Comparison of ENCODE assay signal across 8 mouse cellular contexts in genomic region chr13:111808637-111809465, GRCm38 (mm10). TPM values are rescaled to one million over a fixed set of nuclear protein-coding genes. Genes with fewer than 3 reads are reported as not detected.
DNase-seq lines count a peak whose midpoint lies in the region; ATAC-seq and TF ChIP-seq lines count a peak whose summit lies in the region.

Gene Map3k1, minus strand, starts transcription at chr13:111808993.

- peak within 1 kb of the TSS; percentile 96 for H3K27ac ChIP-seq in forebrain, embryonic 15.5 days (replicated peaks)
- H3K27ac ChIP-seq in layer of hippocampus, adult 2 months, result peak within 1 kb of the TSS; percentile 93
- H3K27ac ChIP-seq in lung, embryonic 15.5 days, result peak within 1 kb of the TSS; percentile 99

- TF ChIP-seq CTCF in layer of hippocampus, adult 2 months (conservative IDR thresholded peaks at IDR 0.05), result no peak

- DNase-seq in ES-CJ7 (ENCODE audit: low read depth, low spot score), result peak; percentile 47
- DNase-seq in cerebellum, adult 11 months, result peak; percentile 75
- no peak for DNase-seq in heart, postnatal 25 days (ENCODE audit: low spot score)
- peak in 1 of 2 experiments; percentile 49 for DNase-seq in layer of hippocampus, adult 2 months (ENCODE audit: low spot score in 2 of 2)
- DNase-seq in retina, adult 2 months (ENCODE audit: low read depth, low spot score), result peak; percentile 59
- peak; percentile 74 to 84 for DNase-seq in thymus, postnatal 36 days

- WGBS in forebrain, embryonic 15.5 days, result under 1% methylated on average over 102 of the region's 136 CpGs
- whole genome bisulfite sequencing in lung, embryonic 15.5 days, result under 1% methylated on average over 72 of the region's 136 CpGs

- peak within 1 kb of the TSS; percentile 85 for H3K4me3 ChIP-seq in forebrain, embryonic 15.5 days
- peak within 1 kb of the TSS; percentile 77 for H3K4me3 ChIP-seq in layer of hippocampus, adult 2 months
- peak within 1 kb of the TSS; percentile 95 for H3K4me3 ChIP-seq in lung, embryonic 15.5 days

- no peaks in the 10 kb centered on the region for H3K9me3 ChIP-seq in forebrain, embryonic 15.5 days
- no peaks in the 10 kb centered on the region for H3K9me3 ChIP-seq in lung, embryonic 15.5 days

- peak within 1 kb of the TSS; percentile 76 for H3K9ac ChIP-seq in forebrain, embryonic 15.5 days (replicated peaks)
- H3K9ac ChIP-seq in lung, embryonic 15.5 days, result peak within 1 kb of the TSS; percentile 96

- intact Hi-C loops in heart, postnatal 25 days (cut with DNase I), result loop anchor here (2.0 to 5.0 kb wide), 5 partner anchors 14 to 388 kb away; no protein-coding TSS in a partner anchor

- no peaks in the 10 kb centered on the region for H3K36me3 ChIP-seq in forebrain, embryonic 15.5 days
- no peaks in the 10 kb centered on the region for H3K36me3 ChIP-seq in lung, embryonic 15.5 days

- H3K4me1 ChIP-seq in forebrain, embryonic 15.5 days, result peaks cover 40% of the 10 kb centered on the region
- peaks cover 33% of the 10 kb centered on the region for H3K4me1 ChIP-seq in lung, embryonic 15.5 days

- peak; percentile 88 for ATAC-seq in forebrain, embryonic 15.5 days (replicated peaks)
- peak; percentile 75 for ATAC-seq in lung, embryonic 15.5 days (ENCODE audit: borderline replicate concordance, extremely low read depth, low FRiP score, low TSS enrichment)

- H3K4me2 ChIP-seq in forebrain, embryonic 15.5 days (replicated peaks), result peak within 1 kb of the TSS; percentile 93
- peak within 1 kb of the TSS; percentile 88 for H3K4me2 ChIP-seq in lung, embryonic 15.5 days

- 0 out of 2 replicates have a peak, but pooled peaks cover 11% of the 10 kb centered on the region for H3K27me3 ChIP-seq in forebrain, embryonic 15.5 days
- H3K27me3 ChIP-seq in lung, embryonic 15.5 days, result no peaks in the 10 kb centered on the region

RNA-seq across cellular contexts. Expression of gene Map3k1, which starts in this region (rescaled TPM):
- 9.8 and 9.9 TPM in 2 replicates for polyA plus RNA-seq in forebrain, embryonic 15.5 days (2015; fragmentation: Nextera tagmentation; extraction: Ambion mirVana)
- 10 to 100 TPM; 27.9 to 33.0 TPM for total RNA-seq in heart, postnatal 25 days (2021)
- total RNA-seq in layer of hippocampus, adult 2 months (2021), result 10 to 100 TPM in 1 of 2 experiments, 1 to 10 TPM in 1; 9.4 to 11.2 TPM
- polyA plus RNA-seq in lung, embryonic 15.5 days (2015; fragmentation: Nextera tagmentation; extraction: Ambion mirVana), result 27.5 and 28.6 TPM in 2 replicates
